Mouse (Mus musculus) heart, embryonic 16.5 days (tissue): Measurements from ENCODE around the gene Timm8a2. TPM values are rescaled to one million over a fixed set of nuclear protein-coding genes. Genes with fewer than 3 reads are reported as not detected.

ENCODE experiments used
- ATAC-seq: fragments of 200-750 bp; cut with Nextera tagmentation; replicated peaks from 2 replicates; pipeline ENCODE4 v1.8.0; 2017; ENCODE audit warnings: moderate number of reproducible peaks; ENCODE audit not compliant: insufficient read depth, low FRiP score; ENCODE audit errors: extremely low read depth
- H3K27ac ChIP-seq: fragments of 300-500 bp; sonication (generic); 2 replicates; pipeline ENCODE4 v1.5.1; 2014; ENCODE audit warnings: mild to moderate bottlenecking, low read length, control low read depth, moderate library complexity
- H3K27me3 ChIP-seq: fragments of 300-500 bp; sonication (generic); 2 replicates; pipeline ENCODE4 v1.6.1; 2014; ENCODE audit warnings: low read length, mixed read lengths; ENCODE audit not compliant: control insufficient read depth, insufficient read depth
- H3K36me3 ChIP-seq: fragments of 300-500 bp; sonication (generic); 2 replicates; pipeline ENCODE4 v1.6.1; 2014; ENCODE audit not compliant: control insufficient read depth, insufficient read depth
- H3K4me1 ChIP-seq: fragments of 300-500 bp; sonication (generic); 2 replicates; pipeline ENCODE4 v1.6.1; 2014; ENCODE audit warnings: low read length, mixed read lengths; ENCODE audit not compliant: control insufficient read depth, insufficient read depth
- H3K4me2 ChIP-seq: fragments of 300-500 bp; sonication (generic); 2 replicates; pipeline ENCODE4 v1.6.1; 2014; ENCODE audit warnings: low read depth, mild to moderate bottlenecking, control low read depth, low read length
- H3K4me3 ChIP-seq: fragments of 300-500 bp; sonication (generic); 2 replicates; pipeline ENCODE4 v1.5.1; 2014; ENCODE audit warnings: mild to moderate bottlenecking, control low read depth, low read length
- H3K9ac ChIP-seq: fragments of 300-500 bp; sonication (generic); 2 replicates; pipeline ENCODE4 v1.6.1; 2014; ENCODE audit warnings: low read length, control low read depth
- H3K9me3 ChIP-seq: fragments of 300-500 bp; sonication (generic); replicated peaks from 2 replicates; pipeline ENCODE4 v1.6.1; 2016; ENCODE audit warnings: low read length; ENCODE audit not compliant: control insufficient read depth
- WGBS: fragments of 180-500 bp; shearing (Covaris S2); extraction: QIAGEN DNeasy Blood & Tissue Kit; methylation state at CpG from one replicate; pipeline ENCODE4 v1.1.7; 2014; 5-methylcytosine and 5-hydroxymethylcytosine counted together
- polyA plus RNA-seq: library from polyadenylated mRNA; unstranded; fragments of >200 nt; fragmentation: Nextera tagmentation; extraction: Ambion mirVana; gene quantifications from 2 replicates; pipeline ENCODE4 v1.2.1, GENCODE M21; 2015

Gene Timm8a2
- polyA plus RNA-seq, 1 experiment from 2014 or later: not detected

- no peaks in the 10 kb centered on the region for H3K27me3 ChIP-seq
- peaks cover 4% of the 10 kb centered on the region for H3K9me3 ChIP-seq
- no peak for ATAC-seq
- H3K4me3 ChIP-seq: no peak overlapping the region
- no peak overlapping the region for H3K4me2 ChIP-seq
- no peak overlapping the region for H3K27ac ChIP-seq
- no peaks in the 10 kb centered on the region for H3K4me1 ChIP-seq
- H3K36me3 ChIP-seq: no peaks in the 10 kb centered on the region
- 84% methylated on average over 2 of the region's 2 CpGs for whole genome bisulfite sequencing
- H3K9ac ChIP-seq: no peak overlapping the region
Measured at GRCm38 (mm10) chr14:122035860-122036259, 1.4 kb downstream of the Timm8a2 start.

- 84% methylated on average over 13 of the region's 13 CpGs for WGBS
- Histone ChIP-seq H3K9me3 (peaks cover 4% of the 10 kb centered on the region), H3K36me3 (no peaks in the 10 kb centered on the region), H3K4me2 (no peak overlapping the region), H3K27ac (no peak overlapping the region), H3K4me3 (no peak overlapping the region), H3K27me3 (no peaks in the 10 kb centered on the region), H3K9ac (no peak overlapping the region), H3K4me1 (no peaks in the 10 kb centered on the region)
- ATAC-seq: no peak
Measured at GRCm38 (mm10) chr14:122038874-122039647, 4.6 kb downstream of the Timm8a2 start.

GRCm38 (mm10) chr14:122041413-122041825 is 6.9 kb downstream of the Timm8a2 start:
- H3K4me3 ChIP-seq: no peak overlapping the region
- WGBS: 86% methylated on average over 3 of the region's 3 CpGs
- no peaks in the 10 kb centered on the region for H3K9me3 ChIP-seq
- no peaks in the 10 kb centered on the region for H3K4me1 ChIP-seq
- no peak overlapping the region for H3K9ac ChIP-seq
- ATAC-seq: no peak
- no peak overlapping the region for H3K4me2 ChIP-seq
- no peaks in the 10 kb centered on the region for H3K27me3 ChIP-seq
- no peak overlapping the region for H3K27ac ChIP-seq
- H3K36me3 ChIP-seq: no peaks in the 10 kb centered on the region

- H3K27ac ChIP-seq: no peak overlapping the region
- no peak overlapping the region for H3K9ac ChIP-seq
- no peaks in the 10 kb centered on the region for H3K4me1 ChIP-seq
- H3K36me3 ChIP-seq: no peaks in the 10 kb centered on the region
- H3K27me3 ChIP-seq: no peaks in the 10 kb centered on the region
- 74% methylated on average over 8 of the region's 8 CpGs for WGBS
- ATAC-seq: no peak
- no peak overlapping the region for H3K4me3 ChIP-seq
- no peak overlapping the region for H3K4me2 ChIP-seq
- H3K9me3 ChIP-seq: no peaks in the 10 kb centered on the region
Measured at GRCm38 (mm10) chr14:122042142-122042694, 7.7 kb downstream of the Timm8a2 start.

- Histone ChIP-seq H3K9me3 (no peaks in the 10 kb centered on the region), H3K27ac (no peak overlapping the region), H3K4me2 (no peak overlapping the region), H3K36me3 (no peaks in the 10 kb centered on the region), H3K9ac (no peak overlapping the region), H3K27me3 (no peaks in the 10 kb centered on the region), H3K4me3 (no peak overlapping the region), H3K4me1 (no peaks in the 10 kb centered on the region)
- ATAC-seq: no peak
- WGBS: 80% methylated on average over 8 of the region's 8 CpGs
Measured at GRCm38 (mm10) chr14:122047784-122048183, 13.3 kb downstream of the Timm8a2 start.

- Histone ChIP-seq H3K9ac (no peak overlapping the region), H3K27me3 (no peaks in the 10 kb centered on the region), H3K4me2 (no peak overlapping the region), H3K9me3 (no peaks in the 10 kb centered on the region), H3K4me1 (no peaks in the 10 kb centered on the region), H3K4me3 (no peak overlapping the region), H3K36me3 (no peaks in the 10 kb centered on the region), H3K27ac (no peak overlapping the region)
- WGBS: 82% methylated on average over 9 of the region's 9 CpGs
- ATAC-seq: no peak
Measured at GRCm38 (mm10) chr14:122048816-122049215, 14.3 kb downstream of the Timm8a2 start.

GRCm38 (mm10) chr14:122052896-122053635 is 18.6 kb downstream of the Timm8a2 start:
- WGBS: 69% methylated on average over 9 of the region's 9 CpGs
- no peak overlapping the region for H3K27ac ChIP-seq
- H3K4me2 ChIP-seq: no peak overlapping the region
- H3K27me3 ChIP-seq: no peaks in the 10 kb centered on the region
- no peak overlapping the region for H3K9ac ChIP-seq
- no peaks in the 10 kb centered on the region for H3K36me3 ChIP-seq
- H3K9me3 ChIP-seq: no peaks in the 10 kb centered on the region
- ATAC-seq: no peak
- no peaks in the 10 kb centered on the region for H3K4me1 ChIP-seq
- no peak overlapping the region for H3K4me3 ChIP-seq

GRCm38 (mm10) chr14:122056871-122057270 is 22.4 kb downstream of the Timm8a2 start:
- no peaks in the 10 kb centered on the region for H3K27me3 ChIP-seq
- no peaks in the 10 kb centered on the region for H3K9me3 ChIP-seq
- no peak overlapping the region for H3K4me2 ChIP-seq
- ATAC-seq: no peak
- WGBS: 65% methylated on average over 6 of the region's 6 CpGs
- H3K27ac ChIP-seq: no peak overlapping the region
- H3K36me3 ChIP-seq: no peaks in the 10 kb centered on the region
- H3K4me1 ChIP-seq: no peaks in the 10 kb centered on the region
- H3K9ac ChIP-seq: no peak overlapping the region
- no peak overlapping the region for H3K4me3 ChIP-seq

GRCm38 (mm10) chr14:122057941-122058346 is 23.5 kb downstream of the Timm8a2 start:
- H3K27ac ChIP-seq: no peak overlapping the region
- no peaks in the 10 kb centered on the region; the same call in 1 of the 2 replicates for H3K27me3 ChIP-seq
- no peak overlapping the region for H3K4me2 ChIP-seq
- H3K9me3 ChIP-seq: no peaks in the 10 kb centered on the region
- no peaks in the 10 kb centered on the region for H3K36me3 ChIP-seq
- H3K9ac ChIP-seq: no peak overlapping the region
- no peak overlapping the region for H3K4me3 ChIP-seq
- no peaks in the 10 kb centered on the region for H3K4me1 ChIP-seq
- no peak for ATAC-seq
- 35% methylated on average over 2 of the region's 2 CpGs for WGBS
